ENCODE assay signal across 13 mouse cellular contexts in genomic region chr11:106724176-106724915, GRCm38 (mm10). TPM values are rescaled to one million over a fixed set of nuclear protein-coding genes. Genes with fewer than 3 reads are reported as not detected.
"Had no signal": no experiment of that assay in that cellular context is flagged by ENCODE, and none has a peak within 500 bp of the region (broad histone marks: within the 10 kb centered on the region; RNA-seq: fewer than 3 reads in every experiment).

No protein-coding gene starts in this region.

- H3K27me3 ChIP-seq: kidney, embryonic 15.5 days; lung, embryonic 15.5 days; midbrain, embryonic 12.5 days; neural tube, embryonic 13.5 days had no signal

- H3K4me2 ChIP-seq: kidney, embryonic 15.5 days; lung, embryonic 15.5 days; midbrain, embryonic 12.5 days had no signal

- ATAC-seq: midbrain, embryonic 16.5 days had no signal

- H3K9me3 ChIP-seq: kidney, embryonic 15.5 days; limb, embryonic 10.5 days; lung, embryonic 15.5 days; midbrain, embryonic 12.5 days; neural tube, embryonic 13.5 days had no signal

- H3K9ac ChIP-seq: kidney, embryonic 15.5 days; lung, embryonic 15.5 days; midbrain, embryonic 12.5 days; neural tube, embryonic 13.5 days had no signal

- H3K36me3 ChIP-seq: kidney, embryonic 15.5 days; limb, embryonic 10.5 days; lung, embryonic 15.5 days; midbrain, embryonic 12.5 days; neural tube, embryonic 13.5 days had no signal

- DNase-seq: kidney, postnatal 14 days; lung, postnatal 14 days; spleen, adult 18-20 months; thymus, adult 18-20 months had no signal

- H3K27ac ChIP-seq: kidney, embryonic 15.5 days; left cerebral cortex, adult 2 months; limb, embryonic 10.5 days; lung, embryonic 15.5 days; macrophage; midbrain, embryonic 12.5 days; neural tube, embryonic 13.5 days had no signal

- H3K4me3 ChIP-seq: kidney, embryonic 15.5 days; left cerebral cortex, adult 2 months; limb, embryonic 10.5 days; lung, embryonic 15.5 days; midbrain, embryonic 12.5 days; neural tube, embryonic 13.5 days had no signal

RNA-seq across cellular contexts. Expression of gene Milr1, which starts 26.7 kb away (rescaled TPM):
- total RNA-seq: layer of hippocampus, postnatal 25 days had no signal
